Mouse (Mus musculus): ENCODE results near the gene Ufc1. TPM values are rescaled to one million over a fixed set of nuclear protein-coding genes. Genes with fewer than 3 reads are reported as not detected.
"Not testable (repeated sequence)": the region's sequence is repeated elsewhere in the genome, so short reads cannot be mapped to it uniquely, and the experiment has no call there.

Gene Ufc1
- total RNA-seq (2022): 100 to 1,000 TPM; 103 to 116 (median 110) TPM

- peak; percentile 80 to 84 for DNase-seq (ENCODE audit: low spot score in 2 of 2)
Observed at GRCm38 (mm10) chr1:171294298-171295062, at the start of gene Ufc1. Ufc1 (minus strand) TSS chr1:171295024.

GRCm38 (mm10) chr1:171343922-171344677 is 49.3 kb upstream of the Ufc1 start:
- no peak for DNase-seq (ENCODE audit: low spot score in 2 of 2)

- DNase-seq (ENCODE audit: low spot score in 2 of 2): no peak
Observed at GRCm38 (mm10) chr1:171342262-171343207, 47.7 kb upstream of the Ufc1 start.

- DNase-seq (ENCODE audit: low spot score in 2 of 2): no peak
Observed at GRCm38 (mm10) chr1:171330216-171330560, 35.4 kb upstream of the Ufc1 start.

GRCm38 (mm10) chr1:171329433-171330215 is 34.8 kb upstream of the Ufc1 start:
- DNase-seq (ENCODE audit: low spot score in 2 of 2): peak in 1 of 2 experiments; percentile 53

GRCm38 (mm10) chr1:171328839-171329432 is 34.1 kb upstream of the Ufc1 start, which contains the start of gene Dedd:
Dedd (plus strand) TSS chr1:171329145.
- peak; percentile 88 to 94 for DNase-seq (ENCODE audit: low spot score in 2 of 2)

GRCm38 (mm10) chr1:171328244-171328643 is 33.4 kb upstream of the Ufc1 start:
- DNase-seq (ENCODE audit: low spot score in 2 of 2): no peak

GRCm38 (mm10) chr1:171326588-171326987 is 31.8 kb upstream of the Ufc1 start:
- DNase-seq (ENCODE audit: low spot score in 2 of 2): not testable (repeated sequence)

GRCm38 (mm10) chr1:171325571-171325970 is 30.7 kb upstream of the Ufc1 start:
- no peak for DNase-seq (ENCODE audit: low spot score in 2 of 2)

- DNase-seq (ENCODE audit: low spot score in 2 of 2): no peak
Observed at GRCm38 (mm10) chr1:171322012-171322411, 27.2 kb upstream of the Ufc1 start.

- DNase-seq (ENCODE audit: low spot score in 2 of 2): no peak
Observed at GRCm38 (mm10) chr1:171321415-171321814, 26.6 kb upstream of the Ufc1 start.

- no peak for DNase-seq (ENCODE audit: low spot score in 2 of 2)
Observed at GRCm38 (mm10) chr1:171320151-171320550, 25.3 kb upstream of the Ufc1 start.

GRCm38 (mm10) chr1:171319748-171320147 is 24.9 kb upstream of the Ufc1 start:
- DNase-seq (ENCODE audit: low spot score in 2 of 2): no peak

- no peak for DNase-seq (ENCODE audit: low spot score in 2 of 2)
Observed at GRCm38 (mm10) chr1:171309321-171309720, 14.5 kb upstream of the Ufc1 start.

- DNase-seq (ENCODE audit: low spot score in 2 of 2): not testable (repeated sequence)
Observed at GRCm38 (mm10) chr1:171306157-171306556, 11.3 kb upstream of the Ufc1 start.

- no peak for DNase-seq (ENCODE audit: low spot score in 2 of 2)
Observed at GRCm38 (mm10) chr1:171298226-171298625, 3.4 kb upstream of the Ufc1 start.

GRCm38 (mm10) chr1:171295063-171295402 is 209 bp upstream of the Ufc1 start:
- DNase-seq (ENCODE audit: low spot score in 2 of 2): no peak

GRCm38 (mm10) chr1:171293906-171294297 is 922 bp downstream of the Ufc1 start:
- DNase-seq (ENCODE audit: low spot score in 2 of 2): no peak

GRCm38 (mm10) chr1:171293351-171293750 is 1.5 kb downstream of the Ufc1 start:
- DNase-seq (ENCODE audit: low spot score in 2 of 2): no peak

- no peak for DNase-seq (ENCODE audit: low spot score in 2 of 2)
Observed at GRCm38 (mm10) chr1:171288328-171288727, 6.5 kb downstream of the Ufc1 start.
